Mouse (Mus musculus) hindbrain, embryonic 13.5 days (tissue): Measurements from ENCODE around the gene Ptafr. TPM values are rescaled to one million over a fixed set of nuclear protein-coding genes. Genes with fewer than 3 reads are reported as not detected.

ENCODE experiments used
- ATAC-seq: fragments of 200-750 bp; cut with Nextera tagmentation; 2 replicates; pipeline ENCODE4 v1.8.0; 2017; ENCODE audit warnings: moderate TSS enrichment; ENCODE audit not compliant: low FRiP score
- H3K27ac ChIP-seq: fragments of 300-500 bp; sonication (generic); 2 replicates; pipeline ENCODE4 v1.5.1; 2015; ENCODE audit warnings: inconsistent platforms, mild to moderate bottlenecking, moderate library complexity
- H3K27me3 ChIP-seq: fragments of 300-500 bp; sonication (generic); 2 replicates; pipeline ENCODE4 v1.6.1; 2015; ENCODE audit warnings: mild to moderate bottlenecking, inconsistent platforms
- H3K36me3 ChIP-seq: fragments of 300-500 bp; sonication (generic); 2 replicates; pipeline ENCODE4 v1.6.1; 2015; ENCODE audit warnings: mild to moderate bottlenecking, inconsistent platforms
- H3K4me1 ChIP-seq: fragments of 300-500 bp; sonication (generic); replicated peaks from 2 replicates; pipeline ENCODE4 v1.6.1; 2015; ENCODE audit warnings: inconsistent platforms
- H3K4me2 ChIP-seq: fragments of 300-500 bp; sonication (generic); 2 replicates; pipeline ENCODE4 v1.6.1; 2015; ENCODE audit warnings: inconsistent platforms, mild to moderate bottlenecking, moderate library complexity
- H3K4me3 ChIP-seq: fragments of 300-500 bp; sonication (generic); 2 replicates; pipeline ENCODE4 v1.5.1; 2015; ENCODE audit warnings: mild to moderate bottlenecking, inconsistent platforms
- H3K9ac ChIP-seq: fragments of 300-500 bp; sonication (generic); 2 replicates; pipeline ENCODE4 v1.6.1; 2015; ENCODE audit warnings: mild to moderate bottlenecking, inconsistent platforms
- H3K9me3 ChIP-seq: fragments of 300-500 bp; sonication (generic); 2 replicates; pipeline ENCODE4 v1.6.1; 2016; ENCODE audit warnings: inconsistent platforms
- WGBS: fragments of 180-500 bp; shearing (Covaris S2); methylation state at CpG from one replicate; pipeline ENCODE4 v1.1.7; 2015; 5-methylcytosine and 5-hydroxymethylcytosine counted together
- polyA plus RNA-seq: library from polyadenylated mRNA; unstranded; fragments of >200 nt; fragmentation: Nextera tagmentation; extraction: Ambion mirVana; gene quantifications from 2 replicates; pipeline ENCODE4 v1.2.1, GENCODE M21; 2015

Ptafr gene
- polyA plus RNA-seq, 1 experiment from 2014 or later: 0.82 TPM

DNA sequence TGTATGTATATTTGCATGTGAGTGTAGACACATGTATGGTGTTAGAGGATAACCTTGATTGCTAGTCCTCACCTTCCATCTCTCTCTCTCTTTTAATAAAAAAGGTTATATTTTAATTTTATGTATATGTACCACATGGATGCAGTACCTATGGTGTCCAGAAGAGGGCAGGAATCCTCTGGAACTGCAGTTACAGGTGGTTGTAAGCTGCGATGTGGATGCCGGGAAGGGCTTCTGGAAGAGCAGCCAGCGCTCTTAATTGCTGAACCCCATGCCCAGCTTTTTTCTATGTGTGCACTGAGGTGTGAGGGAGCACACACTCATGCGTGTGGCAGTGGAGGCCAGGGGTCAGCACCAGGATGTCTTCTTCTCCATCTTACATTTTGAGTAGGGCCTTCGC, 5.2 kb downstream of the Ptafr start:
- H3K27ac ChIP-seq: no peak overlapping the region
- no peaks in the 10 kb centered on the region for H3K4me1 ChIP-seq
- no peak for ATAC-seq
- WGBS: 91% methylated on average over 5 of the region's 5 CpGs
- H3K27me3 ChIP-seq: no peaks in the 10 kb centered on the region
- H3K9ac ChIP-seq: no peak overlapping the region
- no peaks in the 10 kb centered on the region for H3K36me3 ChIP-seq
- no peaks in the 10 kb centered on the region for H3K9me3 ChIP-seq
- H3K4me2 ChIP-seq: no peak overlapping the region
- no peak overlapping the region for H3K4me3 ChIP-seq

- no peak for ATAC-seq
- no peaks in the 10 kb centered on the region for H3K27me3 ChIP-seq
- H3K36me3 ChIP-seq: no peaks in the 10 kb centered on the region
- no peaks in the 10 kb centered on the region for H3K4me1 ChIP-seq
- H3K4me2 ChIP-seq: no peak overlapping the region
- H3K4me3 ChIP-seq: no peak overlapping the region
- no peak overlapping the region for H3K9ac ChIP-seq
- no peaks in the 10 kb centered on the region for H3K9me3 ChIP-seq
- no peak overlapping the region for H3K27ac ChIP-seq
- WGBS: 84% methylated on average over 9 of the region's 9 CpGs
Measured at GRCm38 (mm10) chr4:132571190-132571589, 7.3 kb downstream of the Ptafr start.

GRCm38 (mm10) chr4:132573327-132573726, 9.5 kb downstream of the Ptafr start:
- no peaks in the 10 kb centered on the region for H3K9me3 ChIP-seq
- H3K4me2 ChIP-seq: no peak overlapping the region
- H3K27ac ChIP-seq: no peak overlapping the region
- no peaks in the 10 kb centered on the region for H3K4me1 ChIP-seq
- 67% methylated on average over 11 of the region's 11 CpGs for WGBS
- H3K4me3 ChIP-seq: no peak overlapping the region
- H3K36me3 ChIP-seq: no peaks in the 10 kb centered on the region
- ATAC-seq: no peak
- no peak overlapping the region for H3K9ac ChIP-seq
- no peaks in the 10 kb centered on the region for H3K27me3 ChIP-seq

DNA sequence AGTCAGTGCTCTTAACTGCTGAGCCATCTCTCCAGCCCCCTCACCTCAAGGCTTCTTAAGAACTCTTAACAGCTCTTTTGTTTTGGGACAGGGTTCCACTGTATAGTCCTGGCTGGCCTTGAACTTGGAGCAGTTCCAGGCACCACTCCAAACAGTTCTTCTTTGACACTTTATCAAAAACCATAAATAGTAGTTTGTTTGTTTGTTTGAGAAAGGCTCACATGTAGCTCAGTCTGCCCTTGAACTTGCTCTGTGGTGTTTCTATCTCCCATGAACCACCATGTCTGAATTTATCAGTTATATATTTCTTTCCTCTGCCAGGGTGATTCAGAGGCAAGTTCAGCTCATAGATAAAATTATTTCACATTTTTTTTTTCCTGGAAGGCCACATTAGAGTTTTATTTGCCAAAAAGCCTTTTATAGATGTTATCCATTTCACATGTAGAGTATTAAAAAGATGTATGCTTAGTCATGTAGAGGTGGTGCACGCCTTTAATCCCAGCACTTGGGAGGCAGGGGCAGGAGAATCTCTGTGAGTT, 11.0 kb downstream of the Ptafr start:
- 89% methylated on average over 1 of the region's 1 CpGs for whole genome bisulfite sequencing
- ATAC-seq: no peak
- Histone ChIP-seq H3K36me3 (no peaks in the 10 kb centered on the region), H3K27me3 (no peaks in the 10 kb centered on the region), H3K9me3 (no peaks in the 10 kb centered on the region), H3K27ac (no peak overlapping the region), H3K9ac (no peak overlapping the region), H3K4me2 (no peak overlapping the region), H3K4me1 (no peaks in the 10 kb centered on the region), H3K4me3 (no peak overlapping the region)

DNA sequence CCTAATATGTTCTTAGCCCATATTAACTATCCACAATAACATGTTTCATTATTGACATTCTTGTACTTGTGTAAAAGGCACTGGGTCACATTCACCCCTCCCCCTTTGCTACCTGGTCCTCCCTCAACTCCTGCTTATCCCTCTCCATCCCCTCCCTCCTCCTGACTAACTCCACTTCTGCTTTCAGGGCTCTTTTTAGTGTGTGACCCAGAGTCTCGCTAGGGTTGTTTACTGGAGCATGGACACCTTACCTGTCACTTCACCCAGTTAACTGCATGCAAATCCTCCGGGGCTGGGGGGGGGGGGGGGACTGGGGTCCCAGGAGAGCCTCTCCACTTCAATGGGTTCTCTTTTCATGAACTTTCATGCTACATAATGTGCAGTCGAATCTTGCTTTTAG, 19.9 kb downstream of the Ptafr start:
- 76% methylated on average over 3 of the region's 3 CpGs for WGBS
- H3K9me3 ChIP-seq: no peaks in the 10 kb centered on the region
- H3K36me3 ChIP-seq: no peaks in the 10 kb centered on the region
- H3K9ac ChIP-seq: no peak overlapping the region
- no peaks in the 10 kb centered on the region for H3K4me1 ChIP-seq
- no peak overlapping the region for H3K4me3 ChIP-seq
- no peak overlapping the region for H3K4me2 ChIP-seq
- no peak overlapping the region for H3K27ac ChIP-seq
- ATAC-seq: no peak
- no peaks in the 10 kb centered on the region for H3K27me3 ChIP-seq

DNA sequence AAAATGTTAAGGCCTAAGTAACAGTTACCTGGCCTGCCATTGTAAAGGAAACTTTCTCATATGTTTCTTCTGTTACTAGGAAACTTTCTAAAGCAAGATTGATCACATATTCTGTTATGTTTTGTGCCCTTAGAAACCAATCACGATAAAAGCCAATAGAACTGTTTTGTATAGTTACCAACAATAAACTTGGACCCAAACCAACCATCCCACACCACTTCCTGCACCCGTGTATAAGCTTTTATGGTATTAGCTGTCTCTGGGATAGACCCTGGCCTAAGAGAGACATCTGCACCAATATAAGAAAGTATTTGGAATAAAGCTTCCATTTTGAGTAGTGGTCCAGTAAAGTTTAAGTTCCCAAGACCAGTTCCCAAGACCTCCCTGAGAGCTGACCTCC, 21.1 kb downstream of the Ptafr start:
- no peak for ATAC-seq
- no peak overlapping the region for H3K27ac ChIP-seq
- no peaks in the 10 kb centered on the region for H3K4me1 ChIP-seq
- 86% methylated on average over 2 of the region's 2 CpGs for WGBS
- no peak overlapping the region for H3K4me3 ChIP-seq
- H3K4me2 ChIP-seq: no peak overlapping the region
- no peaks in the 10 kb centered on the region for H3K27me3 ChIP-seq
- no peaks in the 10 kb centered on the region for H3K36me3 ChIP-seq
- H3K9me3 ChIP-seq: no peaks in the 10 kb centered on the region
- H3K9ac ChIP-seq: no peak overlapping the region

DNA sequence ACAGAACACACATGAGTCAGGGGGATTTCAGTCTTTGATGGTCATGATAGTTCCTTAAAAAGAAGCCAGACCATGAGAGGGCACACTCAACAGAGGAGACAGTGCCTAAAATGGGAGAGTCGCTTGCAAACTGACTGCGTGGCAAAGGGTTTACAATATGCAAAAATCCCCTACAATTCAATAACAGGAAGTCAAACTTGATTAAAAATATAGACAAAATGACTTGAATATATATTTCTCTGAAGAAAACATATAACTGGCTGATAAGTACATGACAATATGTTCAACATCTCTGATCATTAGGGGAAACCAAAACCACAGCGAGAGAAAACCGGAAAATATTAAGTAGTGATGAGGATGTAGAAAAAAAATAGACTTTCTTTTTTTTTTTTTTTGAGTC, 22.4 kb downstream of the Ptafr start:
- no peak overlapping the region for H3K9ac ChIP-seq
- H3K4me3 ChIP-seq: no peak overlapping the region
- WGBS: 98% methylated on average over 4 of the region's 4 CpGs
- H3K4me2 ChIP-seq: no peak overlapping the region
- no peaks in the 10 kb centered on the region for H3K9me3 ChIP-seq
- no peaks in the 10 kb centered on the region for H3K27me3 ChIP-seq
- no peaks in the 10 kb centered on the region for H3K4me1 ChIP-seq
- no peak overlapping the region for H3K27ac ChIP-seq
- no peaks in the 10 kb centered on the region for H3K36me3 ChIP-seq
- no peak for ATAC-seq

DNA sequence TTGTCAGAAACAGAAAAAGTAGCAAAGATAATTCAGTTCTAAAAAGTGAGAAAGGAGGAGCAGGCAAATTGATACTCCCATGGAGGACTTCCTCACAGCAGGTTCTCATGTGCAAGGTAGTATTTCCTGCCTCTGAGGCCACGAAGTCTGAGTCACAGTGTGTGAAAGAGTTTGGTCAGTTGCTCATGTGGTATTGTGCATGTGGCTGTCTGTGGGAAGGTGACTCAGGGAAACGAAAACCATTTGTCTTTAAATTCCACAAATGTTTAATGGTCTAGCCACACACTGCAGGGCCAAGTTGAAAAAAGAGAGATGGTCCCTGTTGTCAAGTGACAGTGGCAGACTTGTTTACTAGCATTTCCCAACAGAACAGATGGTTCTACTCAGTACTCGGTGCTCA, 24.6 kb downstream of the Ptafr start:
- WGBS: 84% methylated on average over 3 of the region's 3 CpGs
- ATAC-seq: no peak
- H3K36me3 ChIP-seq: no peaks in the 10 kb centered on the region
- H3K4me1 ChIP-seq: no peaks in the 10 kb centered on the region
- no peak overlapping the region for H3K9ac ChIP-seq
- H3K27ac ChIP-seq: no peak overlapping the region
- no peaks in the 10 kb centered on the region for H3K27me3 ChIP-seq
- H3K9me3 ChIP-seq: no peaks in the 10 kb centered on the region
- H3K4me3 ChIP-seq: no peak overlapping the region
- H3K4me2 ChIP-seq: no peak overlapping the region

DNA sequence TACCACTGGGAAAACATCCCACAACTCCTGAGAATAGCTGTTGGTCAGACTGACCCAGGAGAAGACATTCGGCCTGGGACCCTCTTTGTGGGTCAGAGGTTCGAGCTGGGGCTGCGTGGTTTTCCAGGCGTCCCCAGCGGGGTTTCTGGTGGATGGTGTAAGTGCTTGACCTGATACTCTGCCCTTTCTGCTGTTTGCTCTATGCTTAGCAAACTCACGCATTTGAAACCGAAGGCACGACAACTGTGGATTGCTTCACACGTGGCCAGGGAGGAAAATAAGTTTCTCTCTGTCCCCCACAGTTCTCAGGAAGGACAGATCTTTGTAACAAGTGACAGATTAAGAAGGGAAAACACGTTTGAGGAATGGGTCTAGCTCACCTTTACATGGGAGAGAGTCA, 26.8 kb downstream of the Ptafr start:
- 81% methylated on average over 10 of the region's 10 CpGs for WGBS
- no peak for ATAC-seq
- H3K27me3 ChIP-seq: no peaks in the 10 kb centered on the region
- H3K4me2 ChIP-seq: no peak overlapping the region
- no peak overlapping the region for H3K9ac ChIP-seq
- no peaks in the 10 kb centered on the region for H3K4me1 ChIP-seq
- H3K9me3 ChIP-seq: no peaks in the 10 kb centered on the region
- no peak overlapping the region for H3K27ac ChIP-seq
- H3K36me3 ChIP-seq: no peaks in the 10 kb centered on the region
- H3K4me3 ChIP-seq: no peak overlapping the region

GRCm38 (mm10) chr4:132592958-132593357, 29.1 kb downstream of the Ptafr start:
- no peak for ATAC-seq
- WGBS: 94% methylated on average over 9 of the region's 9 CpGs
- H3K4me3 ChIP-seq: no peak overlapping the region
- no peaks in the 10 kb centered on the region for H3K36me3 ChIP-seq
- no peak overlapping the region for H3K27ac ChIP-seq
- H3K9me3 ChIP-seq: no peaks in the 10 kb centered on the region
- no peaks in the 10 kb centered on the region for H3K27me3 ChIP-seq
- H3K9ac ChIP-seq: no peak overlapping the region
- H3K4me1 ChIP-seq: no peaks in the 10 kb centered on the region
- no peak overlapping the region for H3K4me2 ChIP-seq

DNA sequence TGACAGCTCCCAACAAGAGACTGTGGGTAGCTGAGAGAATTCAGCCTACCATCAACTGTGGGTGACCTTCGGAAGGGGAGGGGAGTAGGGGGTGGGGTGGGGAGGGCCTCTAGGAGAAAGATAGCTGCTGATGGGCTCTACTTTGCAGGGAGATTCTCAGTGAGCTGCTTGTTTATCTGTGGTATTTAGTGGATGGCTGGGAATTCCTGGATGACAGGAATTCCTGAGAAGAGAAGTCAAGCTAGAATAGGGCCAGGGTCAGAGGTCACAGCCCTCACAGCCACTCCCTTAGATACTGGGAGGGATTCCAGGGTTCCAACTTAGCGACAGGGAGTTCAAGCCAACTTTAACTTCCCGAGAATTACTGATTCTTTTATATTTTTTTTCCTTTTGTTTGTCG, 30.3 kb downstream of the Ptafr start:
- no peak for ATAC-seq
- Histone ChIP-seq H3K9ac (no peak overlapping the region), H3K4me3 (no peak overlapping the region), H3K4me1 (no peaks in the 10 kb centered on the region), H3K9me3 (no peaks in the 10 kb centered on the region), H3K36me3 (no peaks in the 10 kb centered on the region), H3K4me2 (no peak overlapping the region), H3K27me3 (no peaks in the 10 kb centered on the region), H3K27ac (no peak overlapping the region)
- 28% methylated on average over 4 of the region's 4 CpGs for WGBS

- Histone ChIP-seq H3K4me1 (no peaks in the 10 kb centered on the region), H3K27ac (no peak overlapping the region), H3K9me3 (no peaks in the 10 kb centered on the region), H3K9ac (no peak overlapping the region), H3K4me3 (no peak overlapping the region), H3K4me2 (no peak overlapping the region), H3K27me3 (no peaks in the 10 kb centered on the region), H3K36me3 (no peaks in the 10 kb centered on the region)
- ATAC-seq: no peak
- WGBS: 92% methylated on average over 2 of the region's 2 CpGs
Measured at GRCm38 (mm10) chr4:132598861-132599260, 35.0 kb downstream of the Ptafr start.

DNA sequence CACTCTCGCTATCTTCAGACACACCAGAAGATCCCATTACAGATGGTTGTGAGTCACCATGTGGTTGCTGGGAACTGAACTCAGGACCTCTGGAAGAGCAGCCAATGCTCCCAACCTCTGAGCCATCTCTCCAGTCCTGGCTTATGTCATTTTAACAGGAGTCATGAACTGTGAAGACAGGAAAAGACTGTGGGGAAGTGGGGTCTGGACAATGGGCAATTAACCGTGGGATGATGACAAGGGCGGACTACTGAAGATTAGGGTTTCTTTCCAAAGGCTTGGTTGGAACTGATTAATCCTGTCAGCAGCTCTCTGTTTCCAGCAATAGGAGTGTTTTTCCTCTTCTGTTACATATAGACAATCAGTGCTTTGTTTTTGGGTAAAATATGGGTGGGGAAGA, 35.9 kb downstream of the Ptafr start:
- Histone ChIP-seq H3K4me1 (no peaks in the 10 kb centered on the region), H3K9me3 (no peaks in the 10 kb centered on the region), H3K9ac (no peak overlapping the region), H3K27me3 (no peaks in the 10 kb centered on the region), H3K4me2 (no peak overlapping the region), H3K36me3 (no peaks in the 10 kb centered on the region), H3K27ac (no peak overlapping the region), H3K4me3 (no peak overlapping the region)
- ATAC-seq: no peak
- WGBS: 90% methylated on average over 3 of the region's 3 CpGs

DNA sequence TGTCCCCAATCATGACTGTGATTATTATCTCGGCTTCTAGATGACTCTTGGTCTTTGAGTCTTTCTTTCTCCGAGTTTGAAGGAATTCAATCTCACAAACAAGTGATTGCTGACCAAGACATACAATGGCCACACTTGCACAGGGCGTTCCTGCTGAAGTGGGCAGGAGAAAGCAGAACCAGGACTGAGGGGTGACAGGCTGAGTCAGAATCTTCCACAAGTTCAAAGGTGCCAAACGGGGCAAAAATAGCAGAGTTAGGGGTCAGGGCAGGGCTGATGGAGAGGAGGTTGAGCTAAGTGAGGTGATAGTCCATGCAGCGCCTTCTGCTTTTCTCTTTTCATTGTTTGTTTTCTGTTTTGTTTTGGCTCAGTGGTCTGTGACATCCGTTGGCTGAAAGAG, 36.6 kb downstream of the Ptafr start:
- H3K27ac ChIP-seq: no peak overlapping the region
- H3K4me1 ChIP-seq: no peaks in the 10 kb centered on the region
- ATAC-seq: no peak
- H3K36me3 ChIP-seq: no peaks in the 10 kb centered on the region
- H3K9ac ChIP-seq: no peak overlapping the region
- H3K4me3 ChIP-seq: no peak overlapping the region
- no peaks in the 10 kb centered on the region for H3K9me3 ChIP-seq
- H3K27me3 ChIP-seq: no peaks in the 10 kb centered on the region
- no peak overlapping the region for H3K4me2 ChIP-seq
- 80% methylated on average over 6 of the region's 6 CpGs for WGBS
